Mouse (Mus musculus): ENCODE results near the gene Snx29.

DNA sequence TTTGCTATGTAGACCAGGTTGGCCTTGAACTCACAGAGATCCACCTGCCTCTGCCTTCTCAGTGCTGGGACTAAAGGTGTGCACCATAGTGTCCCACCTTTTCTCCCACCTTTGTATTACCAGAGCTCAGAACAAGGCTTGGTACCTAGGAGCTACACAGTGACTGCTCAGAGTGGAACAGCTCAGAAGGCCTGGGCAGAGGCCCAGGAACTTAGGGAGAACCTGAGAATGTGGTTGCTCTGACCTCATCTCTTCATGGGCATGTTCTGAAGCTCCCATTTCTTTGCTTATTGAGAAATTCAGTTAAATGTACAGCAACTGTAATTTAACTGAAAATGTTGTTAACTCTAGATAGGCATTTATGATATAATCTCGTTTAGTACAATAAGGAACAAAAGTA is 44.1 kb downstream of the Snx29 start:
- no peak for TF ChIP-seq EP300 (IDR thresholded peaks at IDR 0.05; ENCODE audit: low read length)
- TF ChIP-seq IRF4 (IDR thresholded peaks at IDR 0.05; ENCODE audit: low read depth, low read length): no peak
- no peak for TF ChIP-seq POLR2A (IDR thresholded peaks at IDR 0.05; ENCODE audit: low read depth, low read length)
- no peak for TF ChIP-seq HCFC1 (IDR thresholded peaks at IDR 0.05; ENCODE audit: low read depth, low read length)
- TF ChIP-seq GABPA (IDR thresholded peaks at IDR 0.05; ENCODE audit: insufficient replicate concordance, low read depth, low read length): no peak
- no peak for TF ChIP-seq PAX5 (IDR thresholded peaks at IDR 0.05; ENCODE audit: low read length)
- TF ChIP-seq CTCF (conservative IDR thresholded peaks at IDR 0.05 in 1 of 2, IDR thresholded peaks at IDR 0.05 in 1 of 2; ENCODE audit: low read depth in 2 of 2, low read length in 2 of 2): no peak
- no peak for TF ChIP-seq RAD21 (IDR thresholded peaks at IDR 0.05; ENCODE audit: low read depth, low read length)
- TF ChIP-seq MAFK (IDR thresholded peaks at IDR 0.05; ENCODE audit: insufficient replicate concordance, low read length): no peak
- TF ChIP-seq MAZ (IDR thresholded peaks at IDR 0.05; ENCODE audit: low read depth, low read length): no peak

Data from CH12.LX (cell line).